Mouse (Mus musculus) brain, embryonic 14.5 days (tissue): ENCODE measurements around the gene Cstf3.

Experiments
- CTCF ChIP-seq: fragments of 200-500 bp; IDR thresholded peaks from 2 replicates; pipeline ENCODE4 v1.5.1; 2012; ENCODE audit warnings: inconsistent platforms, mild to moderate bottlenecking, moderate library complexity, borderline replicate concordance; ENCODE audit not compliant: insufficient read depth, insufficient read length; ENCODE audit errors: extremely low read depth
- POLR2A ChIP-seq: fragments of 200-500 bp; IDR thresholded peaks from 2 replicates; pipeline ENCODE4 v1.6.1; 2012; ENCODE audit warnings: mild to moderate bottlenecking, inconsistent platforms, borderline replicate concordance; ENCODE audit not compliant: poor library complexity, insufficient read depth, insufficient read length, severe bottlenecking; ENCODE audit errors: extremely low read depth

- TF ChIP-seq POLR2A (no peak), CTCF (no peak)
Measured at GRCm38 (mm10) chr2:104714254-104714691, 124.0 kb downstream of the Cstf3 start.
